Mouse (Mus musculus): ENCODE results near the gene Atg4b.
A peak's percentile ranks its signal among the peaks of the same experiment; 100 is the strongest.

The Atg4b gene

GRCm38 (mm10) chr1:93751290-93751689 lies at the start of gene Atg4b:
TSS of gene Atg4b (plus strand) at chr1:93751500.
- no peak for DNase-seq (ENCODE audit: low read depth, low spot score)

- no peak for DNase-seq (ENCODE audit: low read depth, low spot score)
Observed at GRCm38 (mm10) chr1:93702106-93702505, 49.2 kb upstream of the Atg4b start.

GRCm38 (mm10) chr1:93703472-93704048 lies 47.7 kb upstream of the Atg4b start:
- DNase-seq (ENCODE audit: low read depth, low spot score): no peak

- no peak for DNase-seq (ENCODE audit: low read depth, low spot score)
Observed at GRCm38 (mm10) chr1:93704341-93704740, 47.0 kb upstream of the Atg4b start.

- no peak for DNase-seq (ENCODE audit: low read depth, low spot score)
Observed at GRCm38 (mm10) chr1:93705389-93705788, 45.9 kb upstream of the Atg4b start.

GRCm38 (mm10) chr1:93716166-93716565 lies 35.1 kb upstream of the Atg4b start:
- DNase-seq (ENCODE audit: low read depth, low spot score): no peak

GRCm38 (mm10) chr1:93721557-93721956 lies 29.7 kb upstream of the Atg4b start:
- no peak for DNase-seq (ENCODE audit: low read depth, low spot score)

- DNase-seq (ENCODE audit: low read depth, low spot score): no peak
Observed at GRCm38 (mm10) chr1:93724623-93725022, 26.7 kb upstream of the Atg4b start.

GRCm38 (mm10) chr1:93725665-93726064 lies 25.6 kb upstream of the Atg4b start:
- no peak for DNase-seq (ENCODE audit: low read depth, low spot score)

GRCm38 (mm10) chr1:93726116-93726515 lies 25.2 kb upstream of the Atg4b start:
- no peak for DNase-seq (ENCODE audit: low read depth, low spot score)

GRCm38 (mm10) chr1:93726974-93727373 lies 24.3 kb upstream of the Atg4b start:
- DNase-seq (ENCODE audit: low read depth, low spot score): no peak

- DNase-seq (ENCODE audit: low read depth, low spot score): no peak
Observed at GRCm38 (mm10) chr1:93731103-93731502, 20.2 kb upstream of the Atg4b start.

GRCm38 (mm10) chr1:93731880-93732281 lies 19.4 kb upstream of the Atg4b start:
- DNase-seq (ENCODE audit: low read depth, low spot score): no peak

- DNase-seq (ENCODE audit: low read depth, low spot score): no peak
Observed at GRCm38 (mm10) chr1:93735859-93736258, 15.4 kb upstream of the Atg4b start.

GRCm38 (mm10) chr1:93737711-93738110 lies 13.6 kb upstream of the Atg4b start:
- no peak for DNase-seq (ENCODE audit: low read depth, low spot score)

- no peak for DNase-seq (ENCODE audit: low read depth, low spot score)
Observed at GRCm38 (mm10) chr1:93740671-93741070, 10.6 kb upstream of the Atg4b start.

- DNase-seq (ENCODE audit: low read depth, low spot score): no peak
Observed at GRCm38 (mm10) chr1:93741987-93742386, 9.3 kb upstream of the Atg4b start.

- DNase-seq (ENCODE audit: low read depth, low spot score): no peak
Observed at GRCm38 (mm10) chr1:93742910-93743309, 8.4 kb upstream of the Atg4b start.

GRCm38 (mm10) chr1:93746179-93746578 lies 5.1 kb upstream of the Atg4b start:
- DNase-seq (ENCODE audit: low read depth, low spot score): no peak

- no peak for DNase-seq (ENCODE audit: low read depth, low spot score)
Observed at GRCm38 (mm10) chr1:93748539-93748938, 2.8 kb upstream of the Atg4b start.

GRCm38 (mm10) chr1:93753911-93754572 lies 2.7 kb downstream of the Atg4b start:
- DNase-seq (ENCODE audit: low read depth, low spot score): no peak

GRCm38 (mm10) chr1:93754573-93755290 lies 3.4 kb downstream of the Atg4b start, which contains the start of gene Thap4:
TSS of gene Thap4 (minus strand) at chr1:93754864.
- DNase-seq (ENCODE audit: low read depth, low spot score): peak; percentile 65

- DNase-seq (ENCODE audit: low read depth, low spot score): no peak
Observed at GRCm38 (mm10) chr1:93755291-93755610, 4.0 kb downstream of the Atg4b start.
